Mouse (Mus musculus) right cerebral cortex, adult 18-20 months (tissue): ENCODE measurements at regions not wholly inside any gene's neighbourhood (a gene's known extent, or its start where the extent isn't known, plus 50 kb on each side); places are given as distances from the start of the nearest gene placed in this dataset.
"Not testable (repeated sequence)": the region's sequence is repeated elsewhere in the genome, so short reads cannot be mapped to it uniquely, and the experiment has no call there.

Source experiments
- DNase-seq: peaks from one replicate; pipeline ENCODE4 v3.0.0; 2022; ENCODE audit warnings: mixed read lengths

DNA sequence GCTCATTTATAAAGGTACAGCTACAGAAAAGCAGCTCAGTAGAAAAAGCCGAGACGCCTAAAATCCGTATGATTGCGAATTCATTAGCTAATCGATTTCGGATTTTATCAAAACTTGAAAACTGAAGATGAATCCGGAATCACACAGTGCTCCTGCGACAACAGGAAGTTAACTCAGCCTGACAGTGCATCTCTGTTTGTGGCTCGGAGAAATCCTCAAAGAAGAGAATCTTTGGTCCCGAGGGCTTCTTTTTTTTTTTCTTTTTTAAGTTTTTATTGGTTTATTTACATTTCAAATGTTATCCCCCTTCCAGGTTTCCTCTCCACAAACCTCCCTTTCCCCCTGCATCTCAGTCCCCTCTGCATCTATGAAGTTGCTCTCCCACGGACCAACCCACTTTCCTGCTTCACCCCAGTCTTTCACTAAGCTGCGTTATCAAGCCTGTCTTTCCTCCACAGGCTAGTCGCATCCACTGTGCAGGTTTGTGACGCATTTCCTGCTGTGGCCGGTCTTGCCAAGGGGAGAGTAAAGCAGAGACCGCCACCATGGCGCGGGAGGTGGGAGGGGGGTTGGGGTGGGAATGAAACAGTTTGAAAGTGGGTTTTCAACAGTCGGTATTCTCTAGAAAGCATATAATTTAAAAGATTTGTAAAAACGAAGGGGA is 593.4 kb upstream of the Snrpn start:
- DNase-seq: peak; percentile 76

GRCm38 (mm10) chr7:60728108-60728721 is 588.2 kb upstream of the Snrpn start:
- not testable (repeated sequence) for DNase-seq
